Mouse (Mus musculus) heart, postnatal 4 days (tissue): Measurements from ENCODE around the gene Ino80. TPM values are rescaled to one million over a fixed set of nuclear protein-coding genes. Genes with fewer than 3 reads are reported as not detected.

ENCODE experiments used
- DNase-seq: peaks from one replicate; pipeline ENCODE4 v3.0.0; 2021
- total RNA-seq, 2 experiments: library from RNA; stranded (reverse); gene quantifications; 2 replicates each; pipeline ENCODE4 v1.2.3; 2021

The Ino80 gene
- total RNA-seq, 2 experiments from 2014 or later: 15.5 to 16.8 TPM

DNA sequence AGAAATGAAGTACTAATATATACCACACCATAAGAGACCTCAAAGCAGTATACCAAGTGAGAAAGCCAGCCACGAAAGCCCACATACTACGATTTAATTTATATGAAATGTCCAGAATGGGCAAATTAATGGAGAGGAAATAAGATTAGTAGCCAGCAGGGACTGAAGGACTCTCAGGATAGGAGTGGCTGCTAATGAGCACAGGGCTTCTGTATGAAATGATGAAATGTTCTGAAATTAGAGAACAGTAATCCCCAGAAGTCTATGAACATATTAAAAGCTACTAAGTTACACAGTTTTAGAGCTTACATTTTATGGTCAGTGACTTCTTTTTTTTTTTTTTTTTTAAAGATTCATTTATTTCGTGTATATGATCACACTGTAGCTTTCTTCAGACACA lies 22.9 kb downstream of the Ino80 start:
- DNase-seq: no peak

DNA sequence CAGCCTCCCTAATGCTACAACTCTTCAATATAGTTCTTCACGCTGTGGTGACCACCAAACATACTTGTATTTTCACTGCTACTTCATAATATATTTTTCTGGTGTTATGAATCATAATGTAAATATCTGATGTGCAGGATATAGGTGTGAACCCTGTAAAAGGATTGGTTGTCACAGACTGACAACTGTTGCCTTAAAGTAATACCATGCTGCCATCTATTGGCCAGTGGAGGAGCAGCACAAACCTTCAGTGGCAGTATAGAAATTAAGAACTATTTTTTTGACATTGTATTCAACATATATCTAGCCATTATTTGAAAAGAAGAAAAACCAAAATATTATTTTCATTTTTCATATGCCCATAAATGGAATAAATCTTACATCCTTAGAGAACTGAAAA lies 40.5 kb downstream of the Ino80 start:
- DNase-seq: peak; percentile 51

DNA sequence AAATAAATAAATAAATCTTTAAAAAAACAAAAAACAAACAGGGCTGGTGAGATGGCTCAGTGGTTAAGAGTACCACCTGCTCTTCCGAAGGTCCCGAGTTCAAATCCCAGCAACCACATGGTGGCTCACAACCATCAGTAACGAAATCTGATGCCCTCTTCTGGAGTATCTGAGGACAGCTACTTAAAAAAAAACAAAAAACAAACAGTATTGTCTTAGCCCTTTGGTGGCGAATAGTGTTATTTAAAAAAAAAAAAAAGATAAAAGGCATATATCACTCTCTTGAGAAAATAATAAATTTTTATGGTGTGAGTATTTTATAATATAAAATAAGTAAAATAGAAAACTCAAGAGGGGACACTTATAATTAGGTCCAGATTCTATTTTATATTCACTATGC lies 41.0 kb downstream of the Ino80 start:
- DNase-seq: no peak

DNA sequence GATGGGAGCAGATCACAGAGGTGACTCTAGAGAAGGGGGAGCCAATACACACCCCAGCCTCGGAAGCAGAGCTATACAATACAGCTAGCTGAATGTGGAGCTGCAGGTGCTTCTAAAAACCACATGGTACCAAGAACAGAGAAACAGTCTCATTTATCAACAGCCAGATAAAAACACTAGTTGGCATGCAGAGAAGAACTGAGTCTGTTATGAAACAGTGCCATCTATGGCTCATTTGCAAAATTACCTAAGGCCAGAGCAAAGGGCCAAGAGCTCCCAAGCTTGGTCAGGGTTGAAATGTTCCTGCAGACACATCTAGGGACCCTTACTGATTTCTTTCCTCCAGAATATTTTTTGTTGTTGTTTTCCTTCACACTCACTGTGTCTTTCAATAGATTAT lies 63.7 kb downstream of the Ino80 start:
- DNase-seq: peak; percentile 14

DNA sequence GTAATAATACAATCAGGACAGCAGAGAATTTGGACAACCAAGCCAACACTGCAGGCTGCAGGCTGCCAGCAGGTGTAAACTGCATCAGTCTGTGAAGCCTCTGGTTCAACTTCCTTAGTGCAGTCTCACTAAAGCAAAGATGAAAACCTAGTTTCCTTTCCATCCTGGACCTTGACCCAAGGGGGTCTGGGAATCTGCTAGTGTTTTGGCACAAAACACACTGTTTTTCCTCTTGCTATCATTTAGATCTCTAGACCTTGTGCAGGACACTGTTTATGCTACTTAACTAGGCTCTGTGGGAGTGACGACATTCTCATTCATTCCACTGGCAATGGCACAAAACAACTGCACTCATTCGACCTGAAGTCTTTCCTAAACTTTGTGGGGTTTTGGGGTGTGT lies 65.8 kb downstream of the Ino80 start:
- no peak for DNase-seq

DNA sequence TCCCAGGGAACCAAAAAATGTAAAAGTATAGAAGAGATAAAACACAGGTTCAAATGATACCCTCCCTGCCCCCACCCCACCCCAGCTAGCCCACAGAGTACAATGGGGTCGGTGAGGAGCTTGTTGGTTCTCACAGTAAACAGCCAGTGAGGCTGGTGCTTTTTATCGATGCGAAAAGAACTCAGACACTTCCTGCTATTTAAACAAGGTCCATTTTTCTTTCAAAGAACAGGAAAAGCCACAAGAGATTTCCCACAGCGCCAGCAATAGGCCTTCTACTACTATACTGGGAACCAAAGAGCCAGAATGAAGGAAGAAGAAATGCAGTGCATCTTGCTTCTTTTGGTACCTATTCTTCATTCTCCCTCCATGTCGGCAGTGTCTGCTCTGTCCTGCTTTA lies 66.5 kb downstream of the Ino80 start:
- DNase-seq: no peak

DNA sequence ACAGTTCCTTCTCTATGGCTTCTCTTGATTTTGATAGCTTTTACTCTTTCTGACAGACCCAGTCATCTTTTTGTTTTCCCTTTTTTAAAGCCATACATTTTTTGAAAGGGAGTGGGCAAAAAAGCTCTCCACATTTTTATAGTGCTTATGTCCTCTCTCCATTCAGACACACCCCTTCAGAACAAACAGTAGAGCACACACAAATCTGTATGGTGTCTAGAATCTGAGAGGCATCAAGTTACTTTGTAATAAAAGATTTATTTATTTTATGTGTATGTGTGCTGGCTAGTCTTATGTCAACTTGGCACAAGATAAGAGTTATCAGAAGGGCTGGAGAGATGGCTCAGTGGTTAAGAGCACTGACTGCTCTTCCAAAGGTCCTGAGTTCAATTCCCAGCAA lies 68.8 kb downstream of the Ino80 start:
- DNase-seq: no peak

DNA sequence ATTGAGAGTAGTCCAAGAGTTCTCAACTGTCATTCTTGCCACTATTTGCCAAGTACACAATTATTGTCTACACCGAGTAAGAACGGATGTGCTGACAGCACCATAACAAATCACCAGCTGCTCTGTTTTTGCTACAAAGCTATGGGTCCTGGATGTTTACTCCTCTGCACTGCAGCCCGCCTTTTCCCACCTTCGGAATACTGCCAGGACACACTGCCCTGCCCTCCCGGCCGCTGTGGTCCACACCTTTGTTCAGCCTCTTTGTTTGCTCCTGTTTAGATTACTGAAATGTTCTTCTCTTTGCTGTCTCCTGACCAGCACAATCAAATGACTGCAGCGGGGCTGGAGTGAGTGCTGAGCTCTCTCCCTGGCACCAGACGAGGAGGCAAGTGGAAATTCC lies 69.2 kb downstream of the Ino80 start:
- peak; percentile 11 for DNase-seq

DNA sequence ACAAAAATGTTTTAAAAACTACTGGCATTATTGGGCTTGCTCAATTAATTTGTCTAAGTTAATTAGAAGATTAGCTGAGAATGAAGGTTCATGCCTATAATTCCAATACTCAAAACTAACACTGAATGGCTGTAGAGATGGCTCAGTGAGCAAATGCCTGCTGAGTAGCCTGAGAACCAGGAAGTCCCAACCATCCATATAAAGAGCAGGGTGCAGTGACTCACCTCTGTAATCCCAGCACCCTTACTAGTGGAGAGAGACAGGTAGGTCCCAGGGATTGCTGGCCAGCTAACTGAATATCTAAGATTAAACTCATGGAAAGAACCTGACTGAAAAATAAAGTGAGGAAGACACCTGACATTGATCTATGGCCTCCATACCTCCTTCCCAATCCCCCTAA lies 78.2 kb downstream of the Ino80 start:
- DNase-seq: no peak

DNA sequence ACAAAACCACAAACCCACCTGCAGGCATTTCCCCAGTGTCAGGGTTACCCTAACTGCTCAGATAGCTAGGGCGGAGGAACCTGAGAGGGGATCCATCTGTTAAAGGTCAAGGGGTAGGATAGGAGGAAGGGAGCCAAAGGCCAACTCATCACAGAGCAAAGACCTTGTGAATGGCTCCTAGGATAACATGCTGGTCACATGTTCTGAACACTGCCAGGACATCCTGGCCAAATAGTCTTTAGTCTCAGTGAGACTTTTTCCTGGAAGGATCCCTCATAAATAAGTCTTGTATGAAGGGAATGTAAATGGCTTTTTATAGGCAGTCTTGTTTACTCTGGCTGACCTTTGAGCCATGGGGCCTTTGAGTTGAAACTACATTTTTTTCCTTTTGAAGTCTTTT lies 78.8 kb downstream of the Ino80 start:
- DNase-seq: no peak

DNA sequence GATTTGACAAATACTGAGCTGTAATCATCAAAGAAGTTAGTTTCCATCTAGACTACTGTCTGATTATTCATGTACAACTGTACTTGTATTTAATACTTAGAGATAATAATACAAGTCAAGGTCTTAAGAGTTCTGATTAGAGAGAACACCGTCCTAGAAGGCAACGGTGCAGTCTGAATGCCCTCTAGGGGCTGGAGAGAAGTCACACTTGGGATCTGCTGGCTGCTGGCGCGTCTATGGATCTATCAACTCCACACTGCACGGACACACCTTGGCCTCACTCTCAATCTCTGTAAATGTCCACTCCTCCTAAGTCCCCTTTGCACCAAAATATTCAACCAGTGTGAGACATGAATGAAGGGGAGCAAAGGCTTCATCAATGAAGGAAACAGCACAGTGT lies 79.2 kb downstream of the Ino80 start:
- no peak for DNase-seq

DNA sequence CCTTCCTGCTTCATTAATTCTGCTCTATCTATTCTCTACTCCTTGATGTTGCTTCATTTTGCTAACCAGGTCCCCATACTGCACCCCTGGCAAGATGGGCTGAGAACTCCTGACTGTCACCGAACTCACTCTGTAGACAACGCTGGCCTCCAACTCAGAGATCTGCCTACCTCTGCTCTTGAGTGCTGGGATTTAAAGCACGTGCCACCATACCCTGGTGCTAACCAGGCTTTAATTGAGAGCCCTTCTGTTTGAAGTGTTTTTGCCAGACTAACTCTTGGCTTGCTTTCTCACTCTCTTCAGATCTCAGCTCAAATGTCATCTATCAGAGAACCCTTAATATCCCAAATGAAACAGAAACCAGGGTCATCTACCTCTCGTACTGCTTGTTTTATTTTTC lies 87.5 kb downstream of the Ino80 start:
- no peak for DNase-seq

DNA sequence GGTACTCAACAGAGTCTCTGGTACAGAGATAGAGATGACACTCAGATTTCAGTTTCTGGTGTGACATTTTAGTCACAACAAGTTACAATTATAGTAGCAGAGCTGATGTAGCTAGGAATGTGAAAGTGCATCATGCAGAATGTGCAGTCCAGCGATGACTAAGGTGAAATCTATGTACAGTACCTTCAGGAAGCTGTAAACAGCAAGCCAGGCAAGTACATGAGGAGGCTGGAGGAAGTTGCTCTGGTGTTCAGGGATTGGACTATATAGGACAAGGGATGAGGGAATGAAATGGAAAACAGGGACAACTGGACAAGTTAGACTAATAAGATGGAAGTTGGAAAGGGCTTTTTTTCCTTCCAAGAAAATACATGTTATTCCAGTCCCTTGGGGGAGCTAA lies 89.2 kb downstream of the Ino80 start:
- no peak for DNase-seq

DNA sequence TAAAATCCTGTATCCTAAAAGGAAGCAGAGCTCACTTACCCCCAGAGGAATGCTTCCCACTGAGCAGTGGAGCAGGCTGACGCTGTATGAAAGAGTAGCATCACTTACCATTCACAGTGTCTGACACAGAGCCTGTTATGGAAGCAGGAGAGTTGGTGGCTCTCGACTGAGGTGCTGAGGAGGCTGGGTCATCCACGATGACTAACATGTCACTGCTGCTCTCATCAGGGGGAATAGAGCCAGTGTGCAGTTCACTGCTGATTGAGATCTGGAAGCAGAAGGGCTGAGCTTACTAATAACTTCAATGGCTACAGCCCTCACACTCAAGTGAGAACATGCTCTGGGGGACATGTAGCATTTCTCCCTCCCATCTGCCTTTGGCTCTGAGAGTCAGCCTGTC lies 98.0 kb downstream of the Ino80 start:
- DNase-seq: no peak

DNA sequence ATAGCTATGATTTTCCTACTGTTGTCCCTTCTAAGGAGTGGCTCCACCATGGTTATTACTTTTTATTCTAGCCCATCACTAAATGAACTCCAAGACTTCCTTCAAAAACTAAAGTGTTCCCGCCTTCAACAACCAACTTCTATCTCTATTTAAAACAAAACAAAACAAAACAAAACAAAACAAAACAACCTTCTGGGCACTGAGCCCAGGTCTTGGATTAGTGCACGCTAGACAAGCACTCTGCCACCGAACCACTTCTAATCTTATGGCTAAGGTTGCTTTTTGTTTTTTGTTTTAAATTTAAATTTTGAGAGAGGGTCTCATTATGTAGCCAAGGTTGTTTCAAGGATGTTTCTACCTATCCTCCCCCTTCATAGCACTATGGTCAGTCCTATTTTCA lies 99.7 kb downstream of the Ino80 start:
- no peak for DNase-seq

DNA sequence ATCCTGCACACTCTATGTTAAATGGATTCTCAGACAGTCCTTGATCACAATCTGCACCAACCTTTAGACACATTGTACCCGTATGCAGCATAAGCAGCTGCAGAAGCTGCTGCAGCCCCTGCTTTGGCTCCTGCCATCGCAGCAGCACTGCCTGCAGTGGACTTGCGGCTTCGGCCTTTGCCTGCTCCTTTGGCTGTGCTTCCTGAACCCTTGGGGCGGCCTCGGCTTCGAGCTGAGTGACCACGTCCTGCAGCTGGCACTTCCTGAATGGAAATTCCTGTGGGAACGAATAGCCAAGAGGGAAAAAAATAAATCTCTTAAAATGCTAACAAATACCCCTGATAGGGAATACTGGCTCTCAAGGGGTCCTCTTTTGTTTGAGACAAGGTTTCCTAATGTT lies 100.2 kb downstream of the Ino80 start:
- peak; percentile 29 for DNase-seq

DNA sequence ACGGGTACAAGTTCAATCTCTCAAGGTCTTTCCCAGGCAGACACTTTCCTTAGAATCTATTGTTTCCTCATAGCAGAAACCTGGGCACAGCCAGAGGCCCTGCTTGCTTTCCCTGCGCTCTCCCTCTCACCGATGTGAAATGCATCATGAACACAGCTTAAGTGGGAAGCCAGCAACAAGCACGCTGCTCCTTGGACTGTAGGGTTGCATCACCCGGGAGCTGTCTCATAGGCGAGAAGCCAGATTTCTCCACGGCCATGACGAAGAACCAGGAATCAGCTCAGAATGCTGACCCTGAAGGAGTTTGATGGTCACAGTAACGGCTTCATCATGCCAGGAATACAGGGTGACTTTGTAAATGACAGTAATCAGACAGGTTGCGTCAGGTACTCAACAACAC lies 107.4 kb downstream of the Ino80 start:
- DNase-seq: no peak

DNA sequence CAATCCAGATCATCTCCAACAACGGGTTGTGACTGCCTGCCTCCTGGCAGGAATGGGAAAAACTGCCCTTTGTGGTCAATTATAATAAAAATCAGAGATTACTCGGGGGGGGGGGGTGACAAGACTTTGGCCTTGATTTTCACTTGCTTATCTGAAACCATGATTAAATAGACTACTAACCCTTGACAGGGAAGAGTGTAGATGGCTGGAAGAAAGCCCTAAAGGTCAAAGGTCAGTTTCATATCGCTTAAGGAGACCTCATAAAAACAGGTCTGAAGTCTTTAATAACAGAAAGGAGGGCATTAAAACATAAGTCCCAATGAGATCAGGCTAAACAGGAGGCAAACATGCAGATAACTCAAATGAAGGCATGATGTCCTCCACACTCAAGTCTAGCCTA lies 110.1 kb downstream of the Ino80 start:
- no peak for DNase-seq

DNA sequence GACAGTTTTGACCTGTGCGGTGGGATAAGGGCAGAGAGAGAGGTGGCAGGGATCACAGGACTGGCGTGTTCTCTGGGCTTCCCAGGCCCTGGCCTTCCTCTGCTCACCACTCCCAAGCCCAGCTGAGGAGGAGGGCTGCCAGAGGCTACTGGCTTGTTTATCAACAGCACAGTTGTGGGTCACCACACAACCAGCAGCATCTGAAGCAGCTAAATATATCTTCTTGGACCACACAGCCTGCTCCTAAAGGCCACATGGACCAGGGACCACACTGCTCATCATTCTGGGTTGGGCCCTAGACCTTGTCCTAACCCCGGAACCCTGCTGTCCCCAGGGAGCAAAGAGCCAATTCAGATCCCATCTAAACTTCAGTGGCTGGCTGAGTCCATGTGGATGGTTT lies 112.5 kb downstream of the Ino80 start:
- DNase-seq: no peak

DNA sequence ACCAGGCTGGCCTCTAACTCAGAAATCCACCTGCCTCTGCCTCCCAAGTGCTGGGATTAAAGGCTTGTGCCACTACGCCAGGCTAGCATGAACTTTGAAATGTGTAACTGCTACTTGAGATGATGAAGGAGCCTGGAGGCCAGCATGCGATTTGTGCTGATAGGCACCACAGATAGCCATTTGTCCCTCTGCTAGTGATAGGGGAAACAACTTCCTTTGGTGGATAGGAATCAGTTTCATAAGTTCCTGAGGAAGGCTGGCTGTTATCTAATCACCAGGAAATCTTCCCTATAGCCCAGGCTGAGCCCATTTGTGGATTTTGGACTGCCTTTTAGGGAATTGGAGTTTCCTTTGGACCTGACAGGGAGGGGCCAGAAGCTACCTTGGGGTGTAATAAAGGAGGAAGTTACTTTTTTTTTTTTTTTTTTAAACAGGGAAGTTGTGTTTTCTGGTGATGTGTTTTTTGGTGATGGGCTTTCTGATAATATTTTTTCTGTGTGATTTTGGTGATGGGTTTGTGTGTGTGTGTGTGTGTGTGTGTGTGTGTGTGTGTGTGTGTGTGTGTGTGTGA lies 117.7 kb downstream of the Ino80 start:
- DNase-seq: no peak

DNA sequence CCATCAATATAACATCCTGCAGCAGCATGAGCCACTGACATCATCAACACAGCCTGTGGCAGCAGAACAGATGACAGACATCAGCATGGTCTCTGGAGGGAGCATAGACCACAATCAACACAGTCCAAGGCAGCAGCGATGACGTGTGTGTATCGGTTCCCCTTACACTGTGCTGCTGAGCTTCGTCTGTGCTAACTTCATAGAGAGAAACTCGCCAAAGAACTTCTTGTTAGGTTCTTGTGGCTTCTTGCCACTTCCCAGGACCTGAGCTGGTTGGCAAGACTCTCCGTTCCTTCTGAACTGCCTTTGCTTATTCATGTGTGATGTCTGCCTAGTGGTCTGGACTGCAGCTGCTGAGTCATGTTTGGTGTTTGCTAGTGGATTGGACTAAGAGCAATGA lies 119.2 kb downstream of the Ino80 start:
- DNase-seq: no peak

DNA sequence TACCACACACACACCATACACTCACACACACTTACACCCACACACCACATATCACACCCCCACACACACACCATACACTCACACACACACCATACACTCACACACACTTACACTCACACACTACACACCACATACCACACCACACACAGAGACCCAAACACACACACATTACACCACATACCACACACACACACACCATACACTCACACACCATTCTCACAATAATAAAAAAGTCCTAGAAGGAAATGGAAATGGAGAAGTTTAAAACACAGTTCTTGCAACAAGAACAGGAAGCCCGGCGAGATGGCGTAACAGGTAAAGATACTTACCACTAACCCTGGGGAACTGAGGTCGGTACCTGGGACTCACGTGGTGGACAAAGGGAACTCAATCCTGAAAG lies 120.7 kb downstream of the Ino80 start:
- no peak for DNase-seq

DNA sequence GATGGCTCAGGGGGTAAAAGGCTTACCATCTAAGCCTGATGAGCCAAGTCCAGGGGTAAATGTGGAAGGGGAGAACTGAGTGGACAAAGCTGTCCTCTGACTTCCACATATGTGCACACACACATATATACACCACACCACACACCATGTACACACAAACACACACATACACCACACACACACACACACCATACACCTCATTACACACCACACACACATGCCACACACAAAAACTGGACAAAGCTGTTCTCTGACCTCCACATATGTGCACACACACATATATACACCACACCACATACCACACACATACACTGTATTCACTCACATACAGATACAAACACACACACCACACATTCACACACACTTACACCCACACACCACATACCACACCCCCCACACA lies 121.2 kb downstream of the Ino80 start:
- no peak for DNase-seq

DNA sequence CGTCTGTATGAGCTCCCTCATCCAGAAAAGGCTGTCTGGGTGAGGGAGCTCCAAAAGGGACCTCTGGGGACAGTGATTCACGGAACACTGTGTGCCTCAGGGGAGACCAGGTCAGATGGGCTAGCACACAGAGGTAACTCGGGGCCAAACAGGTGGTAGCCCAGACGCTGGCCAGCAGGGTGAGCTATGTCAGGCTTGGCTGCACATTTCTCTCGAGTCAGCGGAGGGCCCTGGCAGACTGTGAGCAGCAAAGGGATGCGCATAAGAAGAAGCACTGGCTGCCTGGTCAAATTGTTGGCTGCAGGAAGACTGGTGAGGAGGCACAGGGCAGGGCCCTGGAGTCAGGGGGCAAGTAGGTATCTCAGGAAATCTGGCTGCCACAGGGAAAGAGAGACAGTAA lies 121.8 kb downstream of the Ino80 start:
- DNase-seq: peak; percentile 66

DNA sequence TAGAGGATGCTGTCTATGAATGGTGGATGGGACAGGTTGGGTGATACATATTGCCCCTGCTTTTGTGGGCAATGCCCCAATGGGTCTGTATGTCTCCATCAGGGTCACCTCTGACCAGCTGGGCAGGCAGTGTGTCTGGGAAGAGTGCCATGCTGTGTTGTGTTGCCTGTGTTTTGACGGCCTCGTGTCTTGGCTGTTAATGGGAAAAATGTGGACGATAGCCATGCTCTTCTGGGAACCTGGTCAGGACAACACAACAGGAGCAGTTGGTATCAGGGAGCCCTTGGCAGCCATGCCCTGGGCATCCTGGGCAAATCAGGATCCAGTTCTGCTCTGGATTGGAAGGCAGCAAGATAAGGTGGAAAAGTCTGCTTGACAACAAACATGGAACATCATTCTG lies 122.4 kb downstream of the Ino80 start:
- DNase-seq: peak; percentile 80

DNA sequence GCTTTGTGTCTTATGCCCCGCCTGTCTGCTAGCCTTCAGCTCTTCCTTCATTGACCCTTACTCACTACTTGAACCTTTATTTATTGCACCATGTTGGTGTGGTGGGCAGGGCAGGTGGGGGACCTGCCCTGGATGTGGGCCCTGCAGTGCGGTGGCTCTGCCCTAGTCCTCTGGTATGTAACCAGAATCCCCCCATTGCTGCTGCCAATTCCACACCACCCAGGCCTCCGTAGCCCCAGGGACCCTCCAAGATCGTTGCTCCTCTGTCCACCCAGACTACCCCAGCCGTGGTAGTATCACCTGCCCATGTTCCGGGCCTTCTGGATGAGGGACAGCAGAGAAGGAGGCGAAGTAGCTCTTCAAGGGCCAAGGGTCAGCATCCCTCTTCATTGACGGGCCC lies 123.8 kb downstream of the Ino80 start:
- no peak for DNase-seq
